Mouse (Mus musculus) naive thymus-derived CD4-positive, alpha-beta T cell, adult 2 months (primary cell): Measurements from ENCODE around the gene Asb11.

Experiments used
- DNase-seq: peaks from one replicate; pipeline ENCODE4 v3.0.0-alpha.2; 2011; ENCODE audit warnings: low read depth

The Asb11 gene

GRCm38 (mm10) chrX:164436709-164437108, at the start of gene Asb11:
Gene Asb11 (plus strand): TSS chrX:164436994.
- DNase-seq: no peak

GRCm38 (mm10) chrX:164394091-164394490, 42.7 kb upstream of the Asb11 start:
- no peak for DNase-seq

GRCm38 (mm10) chrX:164398456-164398855, 38.3 kb upstream of the Asb11 start:
- DNase-seq: peak; percentile 46

GRCm38 (mm10) chrX:164405080-164405649, 31.6 kb upstream of the Asb11 start:
- DNase-seq: no peak

GRCm38 (mm10) chrX:164406133-164407022, 30.4 kb upstream of the Asb11 start:
- peak; percentile 40 for DNase-seq

- DNase-seq: no peak
These were observed 28.4 kb upstream of the Asb11 start for GRCm38 (mm10) chrX:164408301-164408927.

GRCm38 (mm10) chrX:164410562-164410961, 26.2 kb upstream of the Asb11 start:
- no peak for DNase-seq

GRCm38 (mm10) chrX:164416803-164417202, 20.0 kb upstream of the Asb11 start:
- DNase-seq: no peak

- no peak for DNase-seq
These were observed 18.8 kb upstream of the Asb11 start for GRCm38 (mm10) chrX:164418008-164418407.

- peak; percentile 94 for DNase-seq
These were observed 17.3 kb upstream of the Asb11 start, which contains the start of gene Piga for GRCm38 (mm10) chrX:164419471-164419939. Gene Piga (plus strand): TSS chrX:164419787.

GRCm38 (mm10) chrX:164419955-164420354, 16.8 kb upstream of the Asb11 start:
- no peak for DNase-seq

- DNase-seq: no peak
These were observed 16.3 kb upstream of the Asb11 start for GRCm38 (mm10) chrX:164420518-164420917.

- no peak for DNase-seq
These were observed 12.0 kb upstream of the Asb11 start for GRCm38 (mm10) chrX:164424821-164425220.

GRCm38 (mm10) chrX:164427295-164427694, 9.5 kb upstream of the Asb11 start:
- peak; percentile 19 for DNase-seq

- no peak for DNase-seq
These were observed 8.6 kb upstream of the Asb11 start for GRCm38 (mm10) chrX:164428224-164428623.

- no peak for DNase-seq
These were observed 6.2 kb upstream of the Asb11 start for GRCm38 (mm10) chrX:164430621-164431020.

- DNase-seq: no peak
These were observed 5.7 kb upstream of the Asb11 start for GRCm38 (mm10) chrX:164431133-164431532.

- no peak for DNase-seq
These were observed 5.3 kb upstream of the Asb11 start for GRCm38 (mm10) chrX:164431541-164431940.

- no peak for DNase-seq
These were observed 4.1 kb upstream of the Asb11 start for GRCm38 (mm10) chrX:164432682-164433081.

GRCm38 (mm10) chrX:164439462-164439861, 2.7 kb downstream of the Asb11 start:
- no peak for DNase-seq

- DNase-seq: no peak
These were observed 3.3 kb downstream of the Asb11 start for GRCm38 (mm10) chrX:164440140-164440539.

GRCm38 (mm10) chrX:164440703-164441102, 3.9 kb downstream of the Asb11 start:
- DNase-seq: no peak

GRCm38 (mm10) chrX:164441306-164441705, 4.5 kb downstream of the Asb11 start:
- no peak for DNase-seq
